ENCODE assay signal across 8 mouse cellular contexts in the genomic region with DNA sequence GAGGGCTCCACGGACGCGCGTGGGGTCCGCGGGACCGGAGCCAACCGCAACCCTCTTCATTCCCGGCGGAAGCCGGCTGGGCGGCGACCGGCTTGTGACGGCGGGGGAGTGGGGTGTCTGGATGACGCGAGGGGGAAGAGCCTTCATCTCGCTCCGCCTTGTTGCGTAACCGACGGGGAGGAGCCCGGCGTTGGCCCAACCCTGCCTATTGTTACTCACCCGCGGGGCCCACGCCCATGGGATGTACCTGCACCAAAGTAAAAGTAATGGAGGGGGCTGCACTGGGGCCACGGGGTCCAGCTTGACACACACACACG. TPM values are rescaled to one million over a fixed set of nuclear protein-coding genes. Genes with fewer than 3 reads are reported as not detected.
DNase-seq lines count a peak whose midpoint lies in the region; ATAC-seq and TF ChIP-seq lines count a peak whose summit lies in the region.

No protein-coding gene starts in this region.

- DNase-seq in embryonic facial prominence, embryonic 10.5 days (ENCODE audit: low spot score): peak; percentile 89
- peak; percentile 92 to 93 for DNase-seq in heart, adult 18-20 months
- peak; percentile 93 for DNase-seq in kidney, adult 2 months
- peak; percentile 92 for DNase-seq in midbrain, embryonic 14.5 days
- DNase-seq in spleen, adult 12 weeks (ENCODE audit: low spot score): peak; percentile 73

- peaks cover 7% of the 10 kb centered on the region; the same call in 1 of the 2 replicates for H3K9me3 ChIP-seq in erythroblast, embryonic 14.5 days (ENCODE audit: control insufficient read depth, low read length)
- H3K9me3 ChIP-seq in embryonic facial prominence, embryonic 10.5 days: peaks cover 7% of the 10 kb centered on the region; the same call in 1 of the 2 replicates
- no peaks in the 10 kb centered on the region for H3K9me3 ChIP-seq in limb, embryonic 12.5 days
- H3K9me3 ChIP-seq in midbrain, embryonic 14.5 days (ENCODE audit: control insufficient read depth, low read length): no peaks in the 10 kb centered on the region

- H3K36me3 ChIP-seq in erythroblast, embryonic 14.5 days (ENCODE audit: control insufficient read depth): no peaks in the 10 kb centered on the region
- H3K36me3 ChIP-seq in embryonic facial prominence, embryonic 10.5 days (replicated peaks): no peaks in the 10 kb centered on the region
- no peaks in the 10 kb centered on the region for H3K36me3 ChIP-seq in kidney, adult 2 months (ENCODE audit: control insufficient read depth, insufficient read depth, low read length)
- no peaks in the 10 kb centered on the region for H3K36me3 ChIP-seq in limb, embryonic 12.5 days
- no peaks in the 10 kb centered on the region for H3K36me3 ChIP-seq in midbrain, embryonic 14.5 days (ENCODE audit: control insufficient read depth, insufficient read depth, low read length)

- H3K4me3 ChIP-seq in erythroblast, embryonic 14.5 days (replicated peaks): peak overlapping the region; percentile 71
- H3K4me3 ChIP-seq in embryonic facial prominence, embryonic 10.5 days: peak overlapping the region; percentile 68
- peak overlapping the region; percentile 93 for H3K4me3 ChIP-seq in kidney, adult 2 months (ENCODE audit: insufficient read depth, low read depth, low read length)
- H3K4me3 ChIP-seq in limb, embryonic 12.5 days (replicated peaks): peak overlapping the region; percentile 58
- H3K4me3 ChIP-seq in midbrain, embryonic 14.5 days (replicated peaks; ENCODE audit: low read depth, low read length): peak overlapping the region; percentile 51

- peak; percentile 34 for TF ChIP-seq POLR2A in kidney, adult 2 months (IDR thresholded peaks at IDR 0.05; ENCODE audit: low read depth, low read length)

- WGBS in embryonic facial prominence, embryonic 10.5 days: 26% methylated on average over 30 of the region's 30 CpGs
- 3% methylated on average over 28 of the region's 30 CpGs for WGBS in kidney, adult 2 months
- 13% methylated on average over 28 of the region's 30 CpGs for WGBS in limb, embryonic 12.5 days
- WGBS in midbrain, embryonic 14.5 days: 18% methylated on average over 30 of the region's 30 CpGs

- ATAC-seq in erythroblast, adult 5-6 weeks (replicated peaks; ENCODE audit: low FRiP score, poor library complexity, severe bottlenecking): no peak
- ATAC-seq in limb, embryonic 12.5 days (ENCODE audit: insufficient number of reproducible peaks, insufficient read depth, low FRiP score, low TSS enrichment, low read depth): peak; percentile 95
- peak; percentile 97 for ATAC-seq in midbrain, embryonic 14.5 days (ENCODE audit: low FRiP score, low TSS enrichment)

- peak overlapping the region; percentile 58 for H3K9ac ChIP-seq in limb, embryonic 12.5 days (replicated peaks)
- peak overlapping the region; percentile 64 for H3K9ac ChIP-seq in midbrain, embryonic 14.5 days (replicated peaks; ENCODE audit: low read length)

- peaks cover 16% of the 10 kb centered on the region for H3K4me1 ChIP-seq in erythroblast, embryonic 14.5 days (ENCODE audit: control insufficient read depth)
- H3K4me1 ChIP-seq in embryonic facial prominence, embryonic 10.5 days: no peaks in the 10 kb centered on the region
- 0 out of 2 replicates have a peak, but pooled peaks cover 3% of the 10 kb centered on the region for H3K4me1 ChIP-seq in kidney, adult 2 months (ENCODE audit: control insufficient read depth, insufficient read depth, low read length)
- H3K4me1 ChIP-seq in limb, embryonic 12.5 days (replicated peaks): 0 out of 2 replicates have a peak, but pooled peaks cover 5% of the 10 kb centered on the region
- H3K4me1 ChIP-seq in midbrain, embryonic 14.5 days (ENCODE audit: control insufficient read depth, insufficient read depth, low read length): no peaks in the 10 kb centered on the region

- peak overlapping the region; percentile 61 for H3K4me2 ChIP-seq in limb, embryonic 12.5 days
- peak overlapping the region; percentile 62 for H3K4me2 ChIP-seq in midbrain, embryonic 14.5 days (ENCODE audit: low read length)

- no peak for TF ChIP-seq CTCF in kidney, adult 2 months (conservative IDR thresholded peaks at IDR 0.05; ENCODE audit: insufficient read depth, insufficient read length, low read depth, low read length)

- peak overlapping the region; percentile 82 for H3K27ac ChIP-seq in embryonic facial prominence, embryonic 10.5 days (replicated peaks)
- H3K27ac ChIP-seq in kidney, adult 2 months (ENCODE audit: insufficient read depth, low read depth, low read length): peak overlapping the region; percentile 95
- peak overlapping the region; percentile 72; the same call in 1 of the 2 replicates for H3K27ac ChIP-seq in limb, embryonic 12.5 days
- H3K27ac ChIP-seq in midbrain, embryonic 14.5 days (replicated peaks; ENCODE audit: low read depth, low read length): peak overlapping the region; percentile 77

- peaks cover 4% of the 10 kb centered on the region; the same call in 1 of the 2 replicates for H3K27me3 ChIP-seq in erythroblast, embryonic 14.5 days (ENCODE audit: control insufficient read depth)
- H3K27me3 ChIP-seq in embryonic facial prominence, embryonic 10.5 days (replicated peaks; ENCODE audit: low read depth, poor library complexity, severe bottlenecking): no peaks in the 10 kb centered on the region
- no peaks in the 10 kb centered on the region for H3K27me3 ChIP-seq in kidney, adult 2 months (replicated peaks; ENCODE audit: control insufficient read depth, insufficient read depth, low read length)
- H3K27me3 ChIP-seq in limb, embryonic 12.5 days: no peaks in the 10 kb centered on the region
- no peaks in the 10 kb centered on the region for H3K27me3 ChIP-seq in midbrain, embryonic 14.5 days (ENCODE audit: control insufficient read depth, insufficient read depth, low read length)

RNA-seq across cellular contexts. Expression of a gene that starts 0.3 kb away (rescaled TPM):
- polyA plus RNA-seq in erythroblast, embryonic 14.5 days (2012): 0.05 and 0.06 TPM in 2 replicates
- total RNA-seq in erythroblast, adult 5-6 weeks (2015; ENCODE audit: low replicate concordance): 4.4 and 10.2 TPM in 2 replicates
- 2.6 and 3.3 TPM in 2 replicates for total RNA-seq in erythroblast, adult 5-6 weeks (2017; ENCODE audit: low replicate concordance)
- polyA plus RNA-seq in embryonic facial prominence, embryonic 10.5 days (2016; fragmentation: Nextera tagmentation; extraction: Ambion mirVana): 14.6 and 16.1 TPM in 2 replicates
- 10 to 100 TPM; 14.6 to 16.5 TPM for total RNA-seq in heart, adult 18-20 months (2021)
- polyA plus RNA-seq in kidney, adult 2 months (2012; rRNA removed): 6.4 and 7.4 TPM in 2 replicates
- 13.1 and 14.4 TPM in 2 replicates for polyA plus RNA-seq in limb, embryonic 12.5 days (2016; fragmentation: Nextera tagmentation; extraction: Ambion mirVana)
- polyA plus RNA-seq in midbrain, embryonic 14.5 days (2014; fragmentation: Nextera tagmentation; extraction: Ambion mirVana): 25.9 and 31.1 TPM in 2 replicates

RNA-seq across cellular contexts. Expression of a gene that starts 57.6 kb away (rescaled TPM):
- not detected in 2 replicates for polyA plus RNA-seq in erythroblast, embryonic 14.5 days (2012)
- not detected in 2 replicates for total RNA-seq in erythroblast, adult 5-6 weeks (2015; ENCODE audit: low replicate concordance)
- not detected in 2 replicates for total RNA-seq in erythroblast, adult 5-6 weeks (2017; ENCODE audit: low replicate concordance)
- polyA plus RNA-seq in embryonic facial prominence, embryonic 10.5 days (2016; fragmentation: Nextera tagmentation; extraction: Ambion mirVana): not detected in 2 replicates
- not detected for total RNA-seq in heart, adult 18-20 months (2021)
- polyA plus RNA-seq in kidney, adult 2 months (2012; rRNA removed): not detected in 2 replicates
- not detected in 2 replicates for polyA plus RNA-seq in limb, embryonic 12.5 days (2016; fragmentation: Nextera tagmentation; extraction: Ambion mirVana)
- polyA plus RNA-seq in midbrain, embryonic 14.5 days (2014; fragmentation: Nextera tagmentation; extraction: Ambion mirVana): not detected in 2 replicates
